Mouse (Mus musculus) intestine, postnatal 0 days (tissue): ENCODE measurements around the gene Cyp2d9. TPM values are rescaled to one million over a fixed set of nuclear protein-coding genes. Genes with fewer than 3 reads are reported as not detected.
"Not testable (repeated sequence)": the region's sequence is repeated elsewhere in the genome, so short reads cannot be mapped to it uniquely, and the experiment has no call there.

Experiments
- ATAC-seq: fragments of 200-750 bp; cut with Nextera tagmentation; 2 replicates; pipeline ENCODE4 v1.8.0; 2017; ENCODE audit warnings: mild to moderate bottlenecking, moderate TSS enrichment, moderate library complexity
- H3K27ac ChIP-seq: fragments of 300-500 bp; sonication (generic); 2 replicates; pipeline ENCODE4 v1.5.1; 2014; ENCODE audit warnings: mild to moderate bottlenecking, low read depth, low read length, moderate library complexity
- H3K27me3 ChIP-seq: fragments of 300-500 bp; sonication (generic); replicated peaks from 2 replicates; pipeline ENCODE4 v1.6.1; 2014; ENCODE audit warnings: low read length, mixed read lengths; ENCODE audit not compliant: control insufficient read depth, insufficient read depth
- H3K36me3 ChIP-seq: fragments of 300-500 bp; sonication (generic); 2 replicates; pipeline ENCODE4 v1.6.1; 2014; ENCODE audit warnings: mild to moderate bottlenecking, moderate library complexity; ENCODE audit not compliant: control insufficient read depth, insufficient read depth
- H3K4me1 ChIP-seq: fragments of 300-500 bp; sonication (generic); replicated peaks from 2 replicates; pipeline ENCODE4 v1.6.1; 2014; ENCODE audit warnings: antibody characterized with exemption, low read length, mixed read lengths; ENCODE audit not compliant: control insufficient read depth, insufficient read depth
- H3K4me2 ChIP-seq: fragments of 300-500 bp; sonication (generic); replicated peaks from 2 replicates; pipeline ENCODE4 v1.6.1; 2014; ENCODE audit warnings: low read depth, mild to moderate bottlenecking, moderate library complexity
- H3K4me3 ChIP-seq: fragments of 300-500 bp; sonication (generic); 2 replicates; pipeline ENCODE4 v1.5.1; 2014; ENCODE audit warnings: low read depth, low read length
- H3K9ac ChIP-seq: fragments of 300-500 bp; sonication (generic); 2 replicates; pipeline ENCODE4 v1.6.1; 2014; ENCODE audit warnings: mild to moderate bottlenecking, low read depth, low read length
- H3K9me3 ChIP-seq: fragments of 300-500 bp; sonication (generic); 2 replicates; pipeline ENCODE4 v1.6.1; 2016; ENCODE audit warnings: mixed run types; ENCODE audit not compliant: control insufficient read depth
- CTCF ChIP-seq: sonication (generic); IDR thresholded peaks from 2 replicates; pipeline ENCODE4 v1.5.1; 2016; ENCODE audit warnings: low read depth, mild to moderate bottlenecking, control low read depth, antibody characterized with exemption, moderate library complexity
- WGBS: fragments of 180-500 bp; shearing (Covaris S2); extraction: QIAGEN DNeasy Blood & Tissue Kit; methylation state at CpG from one replicate; pipeline ENCODE4 v1.1.7; 2014; 5-methylcytosine and 5-hydroxymethylcytosine counted together
- polyA plus RNA-seq: library from polyadenylated mRNA; unstranded; fragments of >200 nt; fragmentation: Nextera tagmentation; extraction: Ambion mirVana; gene quantifications from 2 replicates; pipeline ENCODE4 v1.2.1, GENCODE M21; 2015

The Cyp2d9 gene
- polyA plus RNA-seq, 1 experiment from 2014 or later = not detected

DNA sequence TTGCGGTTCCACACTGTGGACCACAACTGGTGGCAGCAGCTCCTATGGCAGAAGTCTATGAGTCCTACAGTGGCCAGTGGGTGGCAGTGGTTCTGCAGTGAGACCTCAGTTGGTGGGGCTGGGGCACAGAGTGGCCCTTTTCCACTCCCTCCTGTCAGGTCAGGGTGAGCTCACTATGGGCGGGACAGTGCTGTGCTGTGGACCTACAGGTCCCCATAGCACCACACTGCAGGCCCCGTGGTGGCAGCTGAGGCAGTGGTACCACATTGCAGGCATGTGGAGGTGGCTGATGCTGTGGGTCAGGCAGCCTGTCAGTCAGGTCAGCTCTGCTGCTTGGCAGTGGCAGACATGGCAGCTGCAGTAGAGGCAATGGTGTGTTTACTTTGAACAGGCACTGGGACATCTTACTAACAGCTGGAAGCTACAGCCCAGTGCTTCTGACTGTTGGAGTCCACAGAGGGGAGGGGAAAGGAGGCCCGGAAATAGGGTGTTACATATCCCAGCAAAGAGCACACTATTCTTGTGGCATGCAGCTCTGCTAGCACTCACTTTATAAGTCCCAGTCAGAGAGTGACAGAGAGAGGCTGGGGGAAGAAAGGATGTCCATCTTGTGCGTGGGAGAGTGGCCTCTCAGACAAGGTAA is 4.9 kb downstream of the Cyp2d9 start:
- peak; percentile 58 for TF ChIP-seq CTCF
- Histone ChIP-seq H3K27me3 (no peaks in the 10 kb centered on the region), H3K4me3 (no peak overlapping the region), H3K4me1 (no peaks in the 10 kb centered on the region), H3K36me3 (no peaks in the 10 kb centered on the region), H3K27ac (no peak overlapping the region), H3K9me3 (no peaks in the 10 kb centered on the region), H3K4me2 (no peak overlapping the region), H3K9ac (no peak overlapping the region)
- WGBS = 67% methylated on average over 5 of the region's 5 CpGs
- 0 out of 2 replicates have a peak, but pooled peaks have one; percentile 10 for ATAC-seq

DNA sequence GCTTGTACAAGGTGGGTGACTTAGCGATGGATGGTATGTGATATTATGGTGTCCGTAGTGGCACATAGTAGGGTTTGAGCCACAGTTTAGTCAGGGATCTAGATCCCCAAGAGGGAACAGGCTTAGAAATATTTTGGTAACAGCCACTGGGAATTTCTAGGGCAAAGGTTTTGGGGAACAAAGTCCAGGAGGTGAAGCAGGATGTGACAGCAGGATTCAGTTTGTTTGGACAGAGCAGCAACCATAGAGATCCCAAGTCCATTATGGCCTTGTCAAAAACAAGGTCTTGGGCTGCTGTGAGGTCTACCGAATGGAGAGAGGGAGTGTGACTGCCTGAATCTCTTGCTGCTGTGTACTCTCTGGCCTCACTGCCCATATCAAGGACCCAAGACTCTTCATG is 10.4 kb downstream of the Cyp2d9 start:
- WGBS = 91% methylated on average over 3 of the region's 3 CpGs
- no peaks in the 10 kb centered on the region for H3K36me3 ChIP-seq

DNA sequence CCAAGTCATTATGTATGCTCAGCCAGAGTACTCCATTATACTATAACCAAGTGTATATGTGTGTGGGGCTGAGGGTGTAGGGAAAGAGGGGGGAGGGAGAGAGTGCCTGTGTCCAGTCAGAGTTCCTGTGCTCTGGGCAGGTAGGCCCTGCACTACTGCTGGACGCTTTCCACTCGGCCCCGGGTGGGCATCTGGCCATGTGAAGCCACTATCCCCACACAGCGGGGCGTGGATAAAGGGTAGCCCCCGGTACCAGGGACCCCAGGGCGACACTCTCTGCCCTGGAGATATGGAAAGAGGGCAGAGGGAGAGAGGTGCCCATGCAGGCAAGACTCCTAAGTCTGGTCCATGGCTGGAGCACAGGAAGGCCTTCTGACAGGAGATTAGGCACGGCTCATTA is 12.0 kb downstream of the Cyp2d9 start:
- no peak overlapping the region for H3K9ac ChIP-seq
- H3K27me3 ChIP-seq = no peaks in the 10 kb centered on the region
- H3K9me3 ChIP-seq = no peaks in the 10 kb centered on the region
- 87% methylated on average over 8 of the region's 8 CpGs for WGBS
- ATAC-seq = no peak
- no peak overlapping the region for H3K27ac ChIP-seq
- H3K4me1 ChIP-seq = no peaks in the 10 kb centered on the region
- no peak overlapping the region for H3K4me2 ChIP-seq
- no peak for TF ChIP-seq CTCF
- H3K4me3 ChIP-seq = no peak overlapping the region
- no peaks in the 10 kb centered on the region for H3K36me3 ChIP-seq

More for the DNA sequence above, 10.4 kb downstream of the Cyp2d9 start:
- Histone ChIP-seq H3K4me1 (no peaks in the 10 kb centered on the region), H3K9ac (no peak overlapping the region), H3K4me3 (no peak overlapping the region), H3K4me2 (no peak overlapping the region), H3K27ac (no peak overlapping the region), H3K9me3 (no peaks in the 10 kb centered on the region), H3K27me3 (no peaks in the 10 kb centered on the region)
- TF ChIP-seq CTCF = no peak
- no peak for ATAC-seq

DNA sequence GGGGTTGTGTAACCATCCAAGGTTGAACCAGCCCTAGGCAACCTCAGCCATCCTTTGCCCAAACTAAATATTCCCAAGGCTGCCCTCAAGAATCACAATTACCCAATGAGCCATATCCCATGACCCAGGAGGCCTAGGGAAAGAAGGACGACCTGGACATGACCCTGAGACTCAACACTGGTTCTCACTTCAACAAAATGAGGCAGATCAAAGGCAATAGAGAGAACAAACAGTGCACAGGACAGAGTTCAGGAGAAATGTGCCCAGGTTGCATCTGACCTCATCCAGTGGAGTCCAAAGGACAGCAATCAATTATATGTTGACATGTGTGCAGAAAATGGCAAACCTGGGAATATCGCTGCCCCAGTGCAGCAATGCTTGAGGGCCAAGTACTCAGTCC is 16.8 kb downstream of the Cyp2d9 start:
- not testable (repeated sequence) for H3K9me3 ChIP-seq, H3K27me3 ChIP-seq, H3K9ac ChIP-seq, H3K4me1 ChIP-seq, H3K4me3 ChIP-seq, H3K36me3 ChIP-seq, H3K4me2 ChIP-seq, H3K27ac ChIP-seq
- WGBS = 40% methylated on average over 2 of the region's 2 CpGs
- ATAC-seq = peak; percentile 87

DNA sequence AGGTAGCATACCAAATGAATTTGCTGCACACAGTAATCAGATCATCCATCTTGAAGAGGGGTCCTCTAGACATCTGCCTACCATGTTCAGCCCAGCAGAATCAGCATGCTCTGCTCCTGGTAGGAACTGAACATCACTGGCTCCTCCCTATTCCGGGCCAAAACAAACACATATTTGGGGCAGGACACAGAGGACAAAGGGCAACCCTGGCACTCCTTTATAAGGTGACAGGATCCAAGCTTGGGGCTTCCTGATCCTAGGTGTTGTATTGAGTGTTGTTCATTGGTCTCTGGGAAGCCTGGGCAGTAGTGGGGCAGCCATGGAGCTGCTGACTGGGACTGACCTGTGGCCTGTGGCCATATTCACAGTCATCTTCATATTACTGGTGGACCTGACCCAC is 18.9 kb downstream of the Cyp2d9 start:
- not testable (repeated sequence) for H3K4me1 ChIP-seq, ATAC-seq, H3K9ac ChIP-seq, H3K4me2 ChIP-seq, H3K36me3 ChIP-seq, H3K9me3 ChIP-seq, H3K27me3 ChIP-seq, H3K4me3 ChIP-seq, H3K27ac ChIP-seq
- WGBS = 52% methylated on average over 1 of the region's 1 CpGs

DNA sequence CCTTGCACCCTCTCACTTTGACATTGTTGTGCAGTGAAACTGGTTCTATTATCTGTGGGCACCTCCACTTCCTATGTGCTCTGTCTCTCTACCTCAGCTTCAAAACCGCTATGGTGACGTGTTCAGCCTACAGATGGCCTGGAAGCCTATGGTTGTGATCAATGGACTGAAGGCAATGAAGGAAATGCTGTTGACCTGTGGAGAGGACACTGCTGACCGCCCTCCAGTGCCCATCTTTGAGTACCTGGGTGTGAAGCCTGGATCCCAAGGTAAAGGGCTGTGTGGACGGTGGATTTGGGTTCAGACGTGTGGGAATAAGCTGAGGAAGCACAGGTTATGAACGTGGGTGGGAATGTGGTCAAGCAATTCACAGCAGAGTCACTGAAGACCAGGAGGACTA is 20.3 kb downstream of the Cyp2d9 start:
- not testable (repeated sequence) for H3K9ac ChIP-seq, H3K4me2 ChIP-seq, H3K9me3 ChIP-seq, H3K4me1 ChIP-seq, H3K27me3 ChIP-seq, H3K27ac ChIP-seq, ATAC-seq, H3K36me3 ChIP-seq, H3K4me3 ChIP-seq
- 87% methylated on average over 6 of the region's 6 CpGs for WGBS

DNA sequence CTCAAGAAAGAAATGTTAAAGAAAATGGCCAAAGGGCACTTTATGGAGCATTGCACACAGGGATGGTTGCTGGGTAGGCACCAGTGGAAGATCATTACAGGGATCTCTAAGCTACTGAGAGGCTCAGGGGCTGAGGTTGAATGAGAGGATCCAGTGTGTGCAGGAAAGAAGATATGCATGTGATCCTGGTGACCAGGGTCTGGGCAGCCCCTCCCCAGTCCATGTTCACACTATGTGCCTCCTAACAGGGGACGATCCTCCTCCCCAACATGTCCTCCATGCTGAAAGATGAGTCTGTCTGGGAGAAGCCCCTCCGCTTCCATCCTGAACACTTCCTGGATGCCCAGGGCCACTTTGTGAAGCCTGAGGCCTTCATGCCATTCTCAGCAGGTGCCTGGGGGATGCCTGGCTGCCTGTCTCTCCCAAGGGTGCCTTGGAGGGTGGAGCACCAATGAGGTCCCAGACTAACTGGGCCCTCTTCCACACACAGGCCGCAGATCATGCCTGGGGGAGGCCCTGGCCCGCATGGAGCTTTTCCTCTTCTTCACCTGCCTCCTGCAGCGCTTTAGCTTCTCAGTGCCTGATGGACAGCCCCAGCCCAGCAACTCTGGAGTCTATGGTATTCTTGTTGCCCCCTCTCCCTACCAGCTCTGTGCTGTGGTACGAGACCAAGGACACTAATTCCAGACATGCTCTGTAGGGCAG is 23.0 kb downstream of the Cyp2d9 start:
- WGBS = 86% methylated on average over 6 of the region's 6 CpGs
- H3K9me3 ChIP-seq, H3K4me3 ChIP-seq: not testable (repeated sequence)

More for the DNA sequence above, 23.0 kb downstream of the Cyp2d9 start:
- H3K9ac ChIP-seq, H3K4me2 ChIP-seq, H3K36me3 ChIP-seq, ATAC-seq, H3K27me3 ChIP-seq, H3K27ac ChIP-seq, H3K4me1 ChIP-seq: not testable (repeated sequence)
